Mouse (Mus musculus) kidney, embryonic 15.5 days (tissue): ENCODE data around the gene Ptpa. TPM values are rescaled to one million over a fixed set of nuclear protein-coding genes. Genes with fewer than 3 reads are reported as not detected.

Experiments used
- ATAC-seq: fragments of 200-750 bp; cut with Nextera tagmentation; replicated peaks from 2 replicates; pipeline ENCODE4 v1.8.0; 2017; ENCODE audit warnings: moderate TSS enrichment; ENCODE audit not compliant: low FRiP score
- H3K27ac ChIP-seq: fragments of 300-500 bp; sonication (generic); 2 replicates; pipeline ENCODE4 v1.5.1; 2015; ENCODE audit warnings: mild to moderate bottlenecking, inconsistent platforms
- H3K27me3 ChIP-seq: fragments of 300-500 bp; sonication (generic); 2 replicates; pipeline ENCODE4 v1.6.1; 2015; ENCODE audit warnings: inconsistent platforms
- H3K36me3 ChIP-seq: fragments of 300-500 bp; sonication (generic); 2 replicates; pipeline ENCODE4 v1.6.1; 2015; ENCODE audit warnings: inconsistent platforms
- H3K4me1 ChIP-seq: fragments of 300-500 bp; sonication (generic); 2 replicates; pipeline ENCODE4 v1.6.1; 2015; ENCODE audit warnings: inconsistent platforms
- H3K4me2 ChIP-seq: fragments of 300-500 bp; sonication (generic); 2 replicates; pipeline ENCODE4 v1.6.1; 2015; ENCODE audit warnings: moderate library complexity, mild to moderate bottlenecking, inconsistent platforms
- H3K4me3 ChIP-seq: fragments of 300-500 bp; sonication (generic); replicated peaks from 2 replicates; pipeline ENCODE4 v1.5.1; 2015; ENCODE audit warnings: mild to moderate bottlenecking, inconsistent platforms
- H3K9ac ChIP-seq: fragments of 300-500 bp; sonication (generic); 2 replicates; pipeline ENCODE4 v1.6.1; 2015; ENCODE audit warnings: mild to moderate bottlenecking, inconsistent platforms
- H3K9me3 ChIP-seq: fragments of 300-500 bp; sonication (generic); replicated peaks from 2 replicates; pipeline ENCODE4 v1.6.1; 2016; ENCODE audit warnings: inconsistent platforms
- whole genome bisulfite sequencing: fragments of 180-500 bp; shearing (Covaris S2); methylation state at CpG from one replicate; pipeline ENCODE4 v1.1.7; 2015; ENCODE audit warnings: mixed read lengths; 5-methylcytosine and 5-hydroxymethylcytosine counted together
- polyA plus RNA-seq: library from polyadenylated mRNA; unstranded; fragments of >200 nt; fragmentation: Nextera tagmentation; extraction: Ambion mirVana; gene quantifications from 2 replicates; pipeline ENCODE4 v1.2.1, GENCODE M21; 2015

Gene Ptpa
- polyA plus RNA-seq, 1 experiment from 2014 or later, result 175 TPM

DNA sequence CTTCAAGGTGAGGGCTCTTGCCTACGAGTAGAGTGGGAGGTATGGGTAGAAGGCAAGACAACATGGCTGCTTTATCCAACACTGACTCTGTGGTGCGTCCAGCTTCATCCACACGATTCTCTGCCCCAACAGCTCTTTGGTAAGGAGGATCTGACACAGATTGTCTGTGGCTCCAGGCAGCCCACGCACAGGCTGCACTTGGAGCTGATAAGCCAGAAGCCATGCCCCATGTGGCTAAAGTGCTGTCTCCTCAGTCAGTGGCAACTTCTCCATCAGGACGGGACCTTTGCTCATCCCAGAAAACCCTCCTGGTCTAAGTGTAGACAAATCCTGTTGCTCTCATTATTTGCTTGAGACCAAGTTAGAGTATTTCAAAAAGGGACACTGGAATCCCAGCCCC lies 38.7 kb downstream of the Ptpa start:
- H3K36me3 ChIP-seq, result peaks cover 34% of the 10 kb centered on the region
- no peak overlapping the region for H3K27ac ChIP-seq
- WGBS, result 84% methylated on average over 5 of the region's 5 CpGs
- no peak overlapping the region for H3K9ac ChIP-seq
- ATAC-seq, result no peak
- H3K27me3 ChIP-seq, result no peaks in the 10 kb centered on the region
- H3K4me2 ChIP-seq, result no peak overlapping the region
- H3K9me3 ChIP-seq, result 0 out of 2 replicates have a peak, but pooled peaks cover 5% of the 10 kb centered on the region
- peaks cover 13% of the 10 kb centered on the region for H3K4me1 ChIP-seq
- H3K4me3 ChIP-seq, result no peak overlapping the region

DNA sequence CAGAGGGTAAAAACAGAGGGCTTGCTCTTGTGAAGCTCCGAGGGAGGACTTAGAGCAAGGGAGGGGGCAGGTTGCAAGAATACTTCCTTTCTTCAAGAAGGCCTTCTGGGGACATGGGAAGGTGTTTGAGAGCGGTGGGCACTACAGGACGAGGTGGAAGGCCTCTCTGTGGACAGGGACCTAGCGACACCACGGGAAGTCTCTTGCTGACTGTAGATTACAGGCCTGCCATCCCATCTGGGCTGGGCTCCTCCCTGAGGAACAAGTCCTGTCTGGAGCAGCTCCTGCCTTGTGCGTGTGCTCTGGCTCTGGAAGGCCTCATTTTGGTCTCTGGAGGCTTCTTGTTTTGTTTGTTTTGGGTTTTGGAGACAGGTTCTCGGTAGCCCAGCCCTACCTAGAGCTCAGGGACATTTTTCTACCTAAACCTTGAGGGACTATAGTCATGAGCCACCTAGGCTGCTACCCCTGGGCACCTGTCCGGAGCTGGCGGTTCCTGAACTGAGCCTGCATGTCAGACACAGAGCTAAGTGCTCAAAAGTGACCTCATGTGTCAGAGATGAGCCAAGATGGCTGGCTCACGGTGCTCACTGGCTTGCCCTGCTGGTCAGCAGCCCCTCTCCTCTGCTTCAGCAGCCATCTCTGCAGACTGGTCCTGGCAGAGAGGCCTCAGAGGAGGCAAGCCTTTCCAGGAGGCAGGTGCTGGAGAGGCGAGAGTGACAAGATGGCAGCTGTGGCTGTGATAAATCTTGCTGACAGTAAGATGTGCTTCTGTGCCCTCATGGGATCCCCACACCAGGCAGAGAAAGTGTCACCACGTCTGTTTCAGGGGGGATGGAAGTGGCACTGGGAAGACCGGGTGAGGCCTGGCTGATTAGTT lies 40.5 kb downstream of the Ptpa start:
- Histone ChIP-seq H3K9me3 (no peaks in the 10 kb centered on the region), H3K4me2 (no peak overlapping the region), H3K27me3 (no peaks in the 10 kb centered on the region), H3K4me3 (no peak overlapping the region), H3K36me3 (peaks cover 19% of the 10 kb centered on the region), H3K9ac (no peak overlapping the region), H3K4me1 (peaks cover 13% of the 10 kb centered on the region), H3K27ac (no peak overlapping the region)
- 70% methylated on average over 13 of the region's 13 CpGs for WGBS
- no peak for ATAC-seq

- WGBS, result 58% methylated on average over 6 of the region's 6 CpGs
- no peak overlapping the region for H3K9ac ChIP-seq
- peaks cover 20% of the 10 kb centered on the region for H3K4me1 ChIP-seq
- H3K4me3 ChIP-seq, result no peak overlapping the region
- peaks cover 9% of the 10 kb centered on the region; the same call in 1 of the 2 replicates for H3K36me3 ChIP-seq
- no peaks in the 10 kb centered on the region for H3K27me3 ChIP-seq
- ATAC-seq, result no peak
- peak overlapping the region; percentile 75 for H3K27ac ChIP-seq
- no peaks in the 10 kb centered on the region for H3K9me3 ChIP-seq
- no peak overlapping the region for H3K4me2 ChIP-seq
Observed at GRCm38 (mm10) chr2:30458349-30458748, 42.5 kb downstream of the Ptpa start.

GRCm38 (mm10) chr2:30459241-30459640 lies 43.4 kb downstream of the Ptpa start:
- Histone ChIP-seq H3K9ac (no peak overlapping the region), H3K36me3 (peaks cover 5% of the 10 kb centered on the region; the same call in 1 of the 2 replicates), H3K4me2 (no peak overlapping the region), H3K27me3 (no peaks in the 10 kb centered on the region), H3K4me3 (no peak overlapping the region), H3K9me3 (no peaks in the 10 kb centered on the region), H3K4me1 (peaks cover 29% of the 10 kb centered on the region), H3K27ac (0 out of 2 replicates have a peak overlapping the region, but pooled peaks have one; percentile 75)
- 87% methylated on average over 6 of the region's 6 CpGs for WGBS
- ATAC-seq, result no peak

- H3K9ac ChIP-seq, result peak overlapping the region; percentile 25; the same call in 1 of the 2 replicates
- H3K27ac ChIP-seq, result peak overlapping the region; percentile 92
- peak overlapping the region; percentile 61 for H3K4me2 ChIP-seq
- H3K4me3 ChIP-seq, result peak overlapping the region; percentile 37
- no peaks in the 10 kb centered on the region for H3K36me3 ChIP-seq
- peaks cover 47% of the 10 kb centered on the region for H3K4me1 ChIP-seq
- no peaks in the 10 kb centered on the region for H3K9me3 ChIP-seq
- WGBS, result 16% methylated on average over 5 of the region's 5 CpGs
- ATAC-seq, result peak; percentile 52
- H3K27me3 ChIP-seq, result no peaks in the 10 kb centered on the region
Observed at GRCm38 (mm10) chr2:30463341-30463761, 47.5 kb downstream of the Ptpa start.

- Histone ChIP-seq H3K27me3 (no peaks in the 10 kb centered on the region), H3K4me3 (peak overlapping the region; percentile 37), H3K9me3 (no peaks in the 10 kb centered on the region), H3K4me2 (peak overlapping the region; percentile 61), H3K27ac (peak overlapping the region; percentile 92), H3K36me3 (no peaks in the 10 kb centered on the region), H3K4me1 (peaks cover 44% of the 10 kb centered on the region), H3K9ac (peak overlapping the region; percentile 25)
- ATAC-seq, result peak; percentile 87
- 3% methylated on average over 9 of the region's 9 CpGs for WGBS
Observed at GRCm38 (mm10) chr2:30463904-30464330, 48.1 kb downstream of the Ptpa start.

- ATAC-seq, result no peak
- Histone ChIP-seq H3K9ac (no peak overlapping the region), H3K27ac (peak overlapping the region; percentile 92), H3K36me3 (no peaks in the 10 kb centered on the region), H3K4me2 (peak overlapping the region; percentile 61), H3K4me1 (peaks cover 47% of the 10 kb centered on the region), H3K27me3 (no peaks in the 10 kb centered on the region), H3K4me3 (peak overlapping the region; percentile 37), H3K9me3 (no peaks in the 10 kb centered on the region)
- 47% methylated on average over 5 of the region's 5 CpGs for WGBS
Observed at GRCm38 (mm10) chr2:30464411-30464810, 48.6 kb downstream of the Ptpa start.

- WGBS, result 42% methylated on average over 4 of the region's 4 CpGs
- Histone ChIP-seq H3K4me2 (no peak overlapping the region), H3K36me3 (no peaks in the 10 kb centered on the region), H3K27me3 (no peaks in the 10 kb centered on the region), H3K4me3 (no peak overlapping the region), H3K9me3 (no peaks in the 10 kb centered on the region), H3K27ac (peak overlapping the region; percentile 59), H3K4me1 (peaks cover 70% of the 10 kb centered on the region), H3K9ac (no peak overlapping the region)
- no peak for ATAC-seq
Observed at GRCm38 (mm10) chr2:30466787-30467186, 50.9 kb downstream of the Ptpa start.

DNA sequence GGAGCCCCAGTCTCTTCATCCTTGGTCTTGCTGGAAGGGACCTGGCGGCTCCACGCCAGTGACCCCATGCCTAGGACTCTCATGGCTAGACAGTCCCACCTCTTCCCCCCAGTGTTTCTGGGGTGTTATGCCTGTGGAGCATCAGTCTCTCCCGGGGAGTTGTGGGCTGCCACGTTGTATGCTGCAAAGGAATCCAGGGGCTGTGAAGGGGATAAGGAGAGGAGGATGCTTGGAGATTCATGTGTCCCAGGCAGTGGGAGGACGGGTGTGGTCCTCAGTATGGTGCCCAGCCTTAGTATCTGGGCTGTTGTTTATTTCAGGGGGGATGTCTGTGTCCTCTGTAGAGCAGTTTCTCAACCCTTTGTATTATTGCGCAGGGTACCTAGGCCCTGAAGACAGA lies 53.2 kb downstream of the Ptpa start:
- Histone ChIP-seq H3K4me2 (peak overlapping the region; percentile 97), H3K27me3 (no peaks in the 10 kb centered on the region), H3K36me3 (no peaks in the 10 kb centered on the region), H3K4me3 (no peak overlapping the region), H3K27ac (peak overlapping the region; percentile 34; the same call in 1 of the 2 replicates), H3K9ac (0 out of 2 replicates have a peak overlapping the region, but pooled peaks have one; percentile 78), H3K9me3 (no peaks in the 10 kb centered on the region), H3K4me1 (peaks cover 57% of the 10 kb centered on the region)
- 63% methylated on average over 6 of the region's 6 CpGs for WGBS
- no peak for ATAC-seq

GRCm38 (mm10) chr2:30469796-30470142 lies 53.9 kb downstream of the Ptpa start:
- 0 out of 2 replicates have a peak, but pooled peaks have one; percentile 14 for ATAC-seq
- H3K36me3 ChIP-seq, result no peaks in the 10 kb centered on the region
- H3K9ac ChIP-seq, result peak overlapping the region; percentile 78
- H3K4me2 ChIP-seq, result peak overlapping the region; percentile 97
- H3K27me3 ChIP-seq, result no peaks in the 10 kb centered on the region
- WGBS, result 1% methylated on average over 19 of the region's 19 CpGs
- H3K4me1 ChIP-seq, result peaks cover 55% of the 10 kb centered on the region
- H3K9me3 ChIP-seq, result no peaks in the 10 kb centered on the region
- H3K27ac ChIP-seq, result peak overlapping the region; percentile 98
- peak overlapping the region; percentile 87 for H3K4me3 ChIP-seq

GRCm38 (mm10) chr2:30470143-30470946 lies 54.5 kb downstream of the Ptpa start:
- Histone ChIP-seq H3K9me3 (no peaks in the 10 kb centered on the region), H3K4me1 (peaks cover 59% of the 10 kb centered on the region), H3K4me2 (peak overlapping the region; percentile 97), H3K9ac (peak overlapping the region; percentile 78), H3K36me3 (no peaks in the 10 kb centered on the region), H3K4me3 (peak overlapping the region; percentile 87), H3K27ac (peak overlapping the region; percentile 98), H3K27me3 (no peaks in the 10 kb centered on the region)
- peak; percentile 16 for ATAC-seq
- WGBS, result 0% methylated on average over 46 of the region's 46 CpGs

DNA sequence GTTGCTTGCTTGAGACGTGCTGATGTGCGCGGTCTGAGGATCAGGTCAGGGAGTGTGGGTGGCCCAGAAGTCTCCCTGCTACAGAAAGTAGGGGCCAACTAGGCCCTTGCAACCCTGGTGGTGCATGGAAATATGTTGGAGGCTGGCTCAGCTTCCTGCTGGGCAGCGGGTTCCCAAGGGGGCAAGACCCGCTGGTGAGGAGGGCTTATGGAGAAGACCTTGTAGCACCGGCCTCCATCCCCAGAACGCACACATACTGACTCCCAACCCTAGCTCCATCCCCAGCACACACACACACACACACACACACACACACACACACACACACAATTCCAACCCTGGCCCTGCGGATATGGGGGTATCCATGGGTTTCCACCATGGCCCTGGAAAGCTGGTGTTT lies 55.2 kb downstream of the Ptpa start:
- Histone ChIP-seq H3K36me3 (no peaks in the 10 kb centered on the region), H3K4me1 (peaks cover 59% of the 10 kb centered on the region), H3K9ac (peak overlapping the region; percentile 97), H3K4me3 (peak overlapping the region; percentile 87), H3K27ac (peak overlapping the region; percentile 98), H3K4me2 (peak overlapping the region; percentile 97), H3K9me3 (no peaks in the 10 kb centered on the region), H3K27me3 (no peaks in the 10 kb centered on the region)
- no peak for ATAC-seq
- WGBS, result 22% methylated on average over 8 of the region's 8 CpGs
